Mouse (Mus musculus) layer of hippocampus, adult 18-20 months (tissue): ENCODE data around the gene Slc2a9. TPM values are rescaled to one million over a fixed set of nuclear protein-coding genes. Genes with fewer than 3 reads are reported as not detected.
A peak's percentile ranks its signal among the peaks of the same experiment; 100 is the strongest.

Experiments used
- DNase-seq, 2 experiments: peaks; one replicate each; pipeline ENCODE4 v3.0.0; 2022; ENCODE audit warnings: low spot score in 2 of 2
- total RNA-seq, 2 experiments: library from RNA; stranded (reverse); gene quantifications; 2 replicates each; pipeline ENCODE4 v1.2.3; 2021

Slc2a9 gene
- total RNA-seq, 2 experiments from 2014 or later = 2.4 to 3.3 TPM

- DNase-seq = peak; percentile 39 to 80
These were observed 25.9 kb downstream of the Slc2a9 start for GRCm38 (mm10) chr5:38476861-38477565.

DNA sequence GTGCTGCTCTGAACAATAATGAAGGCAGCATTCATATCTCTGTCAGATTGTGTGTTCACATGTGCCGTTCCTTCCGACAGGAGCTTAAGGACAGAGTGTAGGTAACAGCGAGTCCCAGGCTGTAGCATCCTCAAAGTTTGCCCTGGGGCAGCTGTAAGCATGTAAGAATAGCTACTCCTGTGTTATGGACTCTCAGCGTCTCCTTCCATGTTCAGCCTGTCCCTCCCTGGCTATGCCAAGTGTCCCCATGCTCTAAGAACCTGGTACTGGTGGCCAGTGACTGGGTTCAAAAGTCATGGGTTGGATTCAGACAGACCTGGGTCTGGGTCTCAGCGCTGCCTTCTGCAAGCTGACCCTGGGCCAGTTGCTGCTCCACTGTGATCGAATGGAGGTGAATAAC is 32.1 kb downstream of the Slc2a9 start:
- DNase-seq = no peak

DNA sequence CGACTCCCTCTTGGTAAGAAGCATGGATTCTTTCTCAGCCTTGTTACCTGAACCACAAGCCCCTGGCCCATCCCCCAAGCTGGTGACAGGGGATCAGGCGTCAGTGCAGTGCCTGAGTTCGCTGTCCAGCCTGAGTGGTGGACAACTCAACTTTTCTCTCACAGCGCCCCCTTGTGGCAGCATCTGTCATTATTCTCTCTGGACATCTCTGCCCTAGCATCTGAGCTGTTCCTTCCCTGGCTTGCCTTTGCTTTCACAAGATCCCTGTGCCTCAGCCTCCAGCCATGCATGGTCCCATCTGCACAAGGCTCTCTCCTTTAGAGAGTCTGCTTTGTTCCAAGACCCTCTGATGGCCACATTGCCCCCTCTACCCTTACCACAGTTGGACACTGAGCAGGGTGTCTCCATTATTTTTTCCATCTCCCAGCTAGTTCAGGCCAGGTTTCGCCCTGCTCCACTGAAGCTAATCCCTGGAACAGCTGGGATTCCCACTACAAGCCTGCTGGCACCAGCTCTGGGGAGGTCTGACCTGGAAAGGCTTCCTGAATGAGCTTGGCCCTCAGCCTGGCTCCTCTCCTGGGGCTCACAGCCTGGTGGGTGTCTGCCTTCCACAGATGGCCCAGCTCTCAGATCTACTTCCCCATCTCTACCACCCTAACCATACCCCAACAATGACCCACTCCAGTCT is 32.9 kb downstream of the Slc2a9 start:
- peak; percentile 56 to 79 for DNase-seq

DNA sequence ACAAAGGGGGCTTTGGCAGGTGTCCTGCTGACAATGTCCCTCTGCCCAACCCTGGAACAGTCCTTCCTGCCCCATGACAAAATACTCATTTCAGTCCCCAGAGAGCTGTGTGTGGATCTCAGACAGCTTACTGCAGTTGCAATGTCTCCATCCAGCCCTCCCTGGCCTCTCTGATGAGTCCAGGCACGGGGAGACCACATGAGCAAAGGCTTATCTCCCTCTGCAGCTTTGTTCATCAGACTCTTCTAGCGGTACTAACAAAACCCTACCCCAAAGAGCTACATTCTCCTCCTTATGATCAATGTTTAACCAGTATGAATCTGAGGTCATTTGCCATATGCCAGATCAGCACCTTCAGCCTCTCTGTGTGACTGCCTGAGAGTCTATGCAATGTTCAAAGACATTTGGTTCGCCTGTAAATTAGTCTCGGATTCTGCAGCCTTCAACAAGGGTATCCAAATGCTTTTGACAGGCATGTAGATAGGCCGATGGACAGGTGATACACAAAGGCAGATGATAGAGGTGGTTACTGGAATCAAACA is 36.3 kb downstream of the Slc2a9 start:
- no peak for DNase-seq

DNA sequence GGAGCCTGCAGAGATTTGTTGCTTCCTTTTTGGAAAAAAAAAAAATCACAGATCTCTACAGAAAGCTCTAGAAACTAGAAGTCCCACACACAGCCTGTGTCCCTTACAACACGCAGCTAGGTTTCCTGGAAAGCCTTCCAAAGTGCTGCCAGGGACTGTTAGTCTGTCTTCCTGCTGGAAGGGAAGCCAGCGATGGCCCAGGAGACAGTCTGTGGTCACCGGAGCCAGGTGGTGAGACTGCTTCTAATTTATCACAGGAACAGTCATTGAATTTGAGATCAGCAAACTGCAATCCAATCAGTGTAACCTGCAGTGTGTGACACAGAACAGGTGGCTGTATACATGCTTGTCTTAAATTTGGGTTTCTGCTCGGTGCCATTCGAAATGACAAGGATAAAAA is 41.7 kb downstream of the Slc2a9 start:
- no peak for DNase-seq

DNA sequence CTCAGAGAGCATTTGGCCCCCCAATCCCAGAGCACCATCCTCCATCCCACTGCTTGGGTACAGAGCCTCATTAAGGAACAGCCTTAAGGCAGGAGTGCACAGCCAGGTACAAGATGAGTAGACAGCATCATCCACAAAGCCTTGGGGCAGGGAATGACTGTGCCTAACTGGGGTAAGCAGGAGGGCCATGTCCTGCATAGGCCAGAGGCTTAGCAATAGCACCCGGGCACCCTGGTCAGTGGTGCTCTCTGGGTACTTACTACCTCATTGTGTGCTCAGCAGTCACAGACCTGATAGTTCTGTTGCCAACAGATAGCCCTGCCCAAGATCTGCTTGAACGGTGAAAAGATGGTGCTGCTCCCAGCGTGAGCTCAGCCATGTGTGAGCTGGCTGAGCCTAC is 52.0 kb downstream of the Slc2a9 start:
- no peak for DNase-seq

DNA sequence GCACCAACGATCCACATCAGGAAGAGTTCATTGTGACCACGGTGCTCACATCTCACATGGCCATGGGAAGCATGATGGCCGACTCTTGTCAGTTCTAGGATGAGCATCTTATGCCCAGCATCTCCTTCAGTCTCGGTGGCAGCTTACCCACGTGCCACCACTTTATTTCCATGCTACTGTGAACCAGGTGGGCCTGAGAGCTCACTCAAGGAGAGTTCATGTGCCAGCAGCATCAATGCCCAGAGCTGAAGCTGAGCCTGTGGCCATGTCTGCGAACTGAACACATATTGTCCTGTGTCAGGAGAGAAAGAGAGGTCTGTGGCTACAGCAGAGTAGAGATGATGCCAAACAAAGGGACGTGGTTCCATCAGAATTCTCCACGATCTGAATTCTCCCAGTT is 53.3 kb downstream of the Slc2a9 start:
- DNase-seq = no peak

- no peak for DNase-seq
These were observed 54.8 kb downstream of the Slc2a9 start for GRCm38 (mm10) chr5:38448121-38448520.

DNA sequence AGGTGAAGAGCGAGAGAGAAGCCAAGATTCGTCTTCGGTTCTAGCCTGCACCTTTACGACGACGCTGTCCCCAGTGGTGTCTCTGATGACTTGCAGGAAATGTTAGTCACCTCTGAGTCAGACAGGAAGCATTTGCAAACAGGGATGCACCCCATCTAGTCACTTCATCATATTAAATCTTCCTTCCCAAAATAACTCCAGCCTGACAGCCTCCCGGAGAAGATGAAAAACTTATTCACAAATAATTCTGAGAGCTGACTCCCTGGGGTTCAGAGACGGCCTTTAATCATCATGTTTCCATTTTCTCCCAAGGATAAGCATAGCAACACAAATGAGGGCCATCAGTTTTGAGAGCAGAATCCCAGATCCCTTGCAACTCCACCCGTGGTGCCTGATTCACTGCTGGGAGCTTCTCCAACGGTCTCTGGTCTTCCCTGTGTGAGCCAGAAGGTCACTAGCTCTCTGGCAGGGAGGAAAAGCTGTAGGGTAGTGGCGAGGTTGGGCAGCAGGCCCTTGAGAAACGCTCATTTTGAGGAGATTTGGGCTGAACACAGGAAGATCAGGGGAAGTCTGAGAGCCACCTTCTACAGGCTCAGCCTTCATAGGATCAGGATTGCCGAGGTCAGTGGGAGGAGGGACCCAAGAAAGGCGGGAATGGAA is 56.5 kb downstream of the Slc2a9 start:
- no peak for DNase-seq

DNA sequence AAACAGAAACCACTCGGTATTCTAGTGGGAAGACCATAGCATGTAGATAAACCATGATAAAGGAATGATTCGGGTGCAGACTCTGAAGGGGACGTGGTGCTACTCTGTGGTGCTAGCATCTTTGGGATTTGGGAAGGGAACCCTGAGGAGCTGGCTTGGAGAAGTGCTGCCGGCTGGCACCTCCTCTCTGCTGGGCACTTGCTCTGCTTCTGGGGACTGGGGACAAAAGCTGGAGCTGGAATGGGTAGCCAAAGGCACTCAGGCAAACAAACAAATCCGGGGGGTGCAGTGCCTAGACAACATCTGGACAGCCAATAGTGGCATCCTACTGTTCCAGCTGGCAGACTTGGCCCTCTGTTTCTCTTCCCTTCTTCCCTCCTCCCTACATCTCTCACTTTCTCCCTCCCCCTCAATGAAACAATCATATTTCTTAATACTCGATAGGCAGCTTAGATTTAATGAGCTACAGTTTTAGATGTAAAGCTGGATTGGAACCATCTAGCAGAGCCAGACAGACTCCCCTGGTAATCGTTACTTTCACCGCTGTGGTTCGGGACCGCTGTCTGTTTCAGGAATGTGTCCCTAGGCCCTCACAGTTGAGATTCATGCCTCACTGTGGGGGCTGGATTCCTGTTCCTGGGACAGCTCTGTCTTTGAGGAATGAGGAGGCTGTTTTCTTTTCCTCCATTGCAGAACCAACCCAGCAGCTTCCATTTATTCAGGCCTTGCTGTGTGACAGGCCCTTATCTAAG is 61.7 kb downstream of the Slc2a9 start:
- no peak for DNase-seq

DNA sequence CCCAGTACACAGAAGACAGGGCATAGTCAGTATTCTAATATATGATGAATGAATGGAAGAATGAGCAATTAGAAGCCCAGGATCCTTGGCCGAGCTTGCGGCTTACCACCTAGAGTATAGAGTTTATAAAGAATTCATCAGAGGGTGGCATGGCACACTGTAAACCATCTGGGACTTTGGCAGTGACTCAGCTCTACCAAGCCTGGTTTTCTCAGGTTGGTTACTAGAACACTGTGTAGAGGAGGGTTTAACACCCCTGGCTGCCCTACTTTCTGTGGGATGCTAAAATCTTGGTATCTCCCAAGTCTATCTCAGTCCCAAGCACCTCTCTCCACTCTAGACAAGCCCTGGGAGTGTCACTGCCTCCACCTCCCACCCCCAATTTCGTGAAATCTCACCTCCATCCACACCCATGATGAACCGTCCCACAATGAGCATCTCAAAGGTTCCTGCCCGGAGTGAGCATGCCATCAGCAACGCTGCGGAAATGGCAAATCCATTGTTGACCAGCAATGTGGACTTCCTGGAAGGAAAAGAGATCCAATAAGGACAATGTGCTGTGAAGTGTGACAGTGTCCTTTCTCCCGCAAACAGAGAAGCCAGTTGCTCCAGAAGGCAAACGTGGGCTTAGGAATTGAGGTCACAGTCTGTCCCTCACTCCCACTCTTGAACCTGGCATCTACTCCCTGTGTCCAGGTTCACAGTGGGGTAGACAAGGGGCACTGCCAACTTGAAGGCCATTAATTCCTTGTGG is 62.5 kb downstream of the Slc2a9 start:
- DNase-seq = peak in 1 of 2 experiments; percentile 55

DNA sequence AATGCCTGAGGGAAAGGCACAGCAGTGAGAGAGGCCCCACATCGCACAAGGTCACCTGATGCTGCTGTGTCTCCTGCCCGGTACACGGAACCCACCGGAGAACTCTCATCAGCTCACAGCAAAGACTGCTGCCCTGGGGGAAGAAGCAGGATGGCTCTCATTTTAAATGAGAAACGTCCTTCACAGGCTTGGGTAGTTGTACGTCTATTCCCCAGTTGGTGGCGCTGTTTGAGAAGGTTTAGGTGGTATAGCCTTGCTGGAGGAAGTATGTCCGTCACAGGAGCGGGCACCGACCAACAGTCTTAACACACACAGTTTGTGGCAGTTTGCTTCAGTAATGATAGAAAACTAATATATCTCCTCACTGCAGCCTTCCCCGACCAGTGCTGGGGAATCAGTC is 66.3 kb downstream of the Slc2a9 start:
- DNase-seq = no peak

GRCm38 (mm10) chr5:38434875-38435274 is 68.1 kb downstream of the Slc2a9 start:
- no peak for DNase-seq

- no peak for DNase-seq
These were observed 71.7 kb downstream of the Slc2a9 start for GRCm38 (mm10) chr5:38431201-38431600.

DNA sequence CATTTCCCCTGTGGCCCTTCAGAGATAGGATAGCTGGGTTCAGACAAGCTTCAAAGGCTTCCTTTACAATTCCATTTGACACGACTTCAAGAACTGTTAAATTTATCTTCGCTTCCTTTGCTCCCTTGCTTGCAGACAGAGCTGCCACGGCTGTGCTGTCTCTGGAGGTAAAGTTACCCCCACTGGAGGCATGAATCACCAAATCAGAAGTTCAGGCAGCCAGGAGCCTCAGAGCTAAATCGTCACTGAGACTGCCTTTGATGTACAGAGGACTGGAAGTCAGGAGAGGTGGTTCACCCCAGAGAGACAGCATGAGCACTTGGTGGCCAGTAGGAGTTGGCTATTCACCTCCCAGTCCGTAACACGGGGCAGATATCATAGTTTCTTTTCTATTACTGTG is 73.8 kb downstream of the Slc2a9 start:
- DNase-seq = no peak

- DNase-seq = no peak
These were observed 75.2 kb downstream of the Slc2a9 start for GRCm38 (mm10) chr5:38427757-38428156.

- DNase-seq = no peak
These were observed 77.4 kb downstream of the Slc2a9 start for GRCm38 (mm10) chr5:38425569-38425968.

- DNase-seq = no peak
These were observed 80.5 kb downstream of the Slc2a9 start for GRCm38 (mm10) chr5:38422426-38422825.

DNA sequence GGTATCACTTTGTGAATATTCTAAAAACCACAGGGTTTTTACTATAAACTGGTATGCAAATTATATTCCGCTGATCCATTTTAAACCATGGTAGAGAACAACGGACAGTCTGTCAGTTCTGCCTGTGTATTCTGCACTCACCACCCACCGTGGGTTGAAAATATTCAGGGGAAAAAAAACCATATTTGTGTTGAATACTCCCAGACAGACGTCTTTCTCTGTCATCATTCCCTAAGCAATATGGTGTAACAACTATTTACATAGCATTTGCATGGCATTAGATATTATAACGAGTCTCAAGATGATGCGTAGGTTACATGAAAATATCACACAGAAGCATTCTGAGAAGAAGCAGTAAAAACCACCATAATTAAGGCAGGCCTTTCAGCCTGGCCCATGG is 84.1 kb downstream of the Slc2a9 start:
- peak in 1 of 2 experiments; percentile 60 for DNase-seq

DNA sequence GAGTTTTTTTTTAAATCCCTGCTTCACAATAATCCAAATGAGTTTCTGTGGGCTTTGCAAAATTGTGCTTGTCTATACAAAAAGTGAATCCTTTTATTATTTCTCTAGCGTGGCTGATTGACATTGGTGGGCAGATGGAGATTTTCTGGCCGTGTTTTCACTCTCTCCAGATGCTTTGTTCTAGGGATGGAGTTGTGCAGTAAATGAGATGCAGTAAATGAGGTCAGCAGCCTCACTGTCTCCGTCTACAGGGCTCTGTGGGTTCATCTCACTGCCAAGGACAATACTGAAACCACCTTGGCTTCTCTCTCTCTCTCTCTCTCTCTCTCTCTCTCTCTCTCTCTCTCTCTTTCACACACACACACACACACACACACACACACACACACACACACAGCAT is 99.3 kb downstream of the Slc2a9 start:
- no peak for DNase-seq

GRCm38 (mm10) chr5:38402288-38402687 is 100.7 kb downstream of the Slc2a9 start:
- no peak for DNase-seq
